Mouse (Mus musculus) T-helper 17 cell (primary cell): ENCODE measurements at regions not wholly inside any gene's neighbourhood (a gene's known extent, or its start where the extent isn't known, plus 50 kb on each side); places are given as distances from the start of the nearest gene placed in this dataset.

ENCODE experiments used
- in situ Hi-C, 2 experiments: fragments of 300-600 bp; cut with MboI, MseI; formaldehyde crosslinking; loops; 1 replicate in 1 of 2; 2 replicates in 1 of 2; pipeline ENCODE4 v1.15.1; 2025; ENCODE audit warnings: high pct_unique_total_duplicates in 2 of 2

GRCm38 (mm10) chr9:67117639-67118038 is 68.4 kb upstream of the Tpm1 start:
- in situ Hi-C loops = no loop called here

- in situ Hi-C loops = no loop called here
These were observed 66.8 kb upstream of the Tpm1 start for GRCm38 (mm10) chr9:67115991-67116390.

GRCm38 (mm10) chr9:67114099-67114498 is 64.9 kb upstream of the Tpm1 start:
- in situ Hi-C loops = no loop called here

- in situ Hi-C loops = no loop called here
These were observed 62.8 kb upstream of the Tpm1 start for GRCm38 (mm10) chr9:67111836-67112584.

- in situ Hi-C loops = no loop called here
These were observed 58.7 kb upstream of the Tpm1 start for GRCm38 (mm10) chr9:67107938-67108337.

- in situ Hi-C loops = no loop called here
These were observed 56.7 kb upstream of the Tpm1 start for GRCm38 (mm10) chr9:67105867-67106266.

- in situ Hi-C loops = no loop called here
These were observed 56.0 kb upstream of the Tpm1 start for GRCm38 (mm10) chr9:67105216-67105615.

- in situ Hi-C loops = no loop called here
These were observed 55.4 kb upstream of the Tpm1 start for GRCm38 (mm10) chr9:67104616-67105015.

GRCm38 (mm10) chr9:67102578-67102977 is 53.4 kb upstream of the Tpm1 start:
- in situ Hi-C loops = no loop called here

GRCm38 (mm10) chr9:67099471-67099870 is 50.3 kb upstream of the Tpm1 start:
- in situ Hi-C loops = loop anchor here in 1 of 2 experiments (5.0 kb wide), 1 partner anchor 83 kb away; no protein-coding TSS in a partner anchor
